Mouse (Mus musculus) olfactory bulb, adult 2 months (tissue): Measurements from ENCODE around the gene Ap1m1. TPM values are rescaled to one million over a fixed set of nuclear protein-coding genes. Genes with fewer than 3 reads are reported as not detected.

Source experiments
- H3K27ac ChIP-seq: fragments of 200-500 bp; 2 replicates; pipeline ENCODE4 v1.5.1; 2012; ENCODE audit warnings: low read depth, low read length; ENCODE audit not compliant: insufficient read depth
- H3K4me1 ChIP-seq: fragments of 200-500 bp; 2 replicates; pipeline ENCODE4 v1.6.1; 2012; ENCODE audit warnings: low read length; ENCODE audit not compliant: control insufficient read depth, insufficient read depth
- H3K4me3 ChIP-seq: fragments of 200-500 bp; 2 replicates; pipeline ENCODE4 v1.5.1; 2012; ENCODE audit warnings: mild to moderate bottlenecking, low read depth, low read length, moderate library complexity; ENCODE audit not compliant: insufficient read depth
- CTCF ChIP-seq: fragments of 200-500 bp; IDR thresholded peaks from 2 replicates; pipeline ENCODE4 v1.5.1; 2012; ENCODE audit warnings: low read depth, mild to moderate bottlenecking, low read length, moderate library complexity; ENCODE audit not compliant: insufficient read depth
- POLR2A ChIP-seq: fragments of 200-500 bp; IDR thresholded peaks from 2 replicates; pipeline ENCODE4 v1.6.1; 2012; ENCODE audit warnings: mild to moderate bottlenecking, low read depth, low read length, moderate library complexity; ENCODE audit not compliant: insufficient read depth
- WGBS: fragments of 180-500 bp; shearing (Covaris S2); methylation state at CpG from one replicate; pipeline ENCODE4 v1.1.7; 2018; 5-methylcytosine and 5-hydroxymethylcytosine counted together
- polyA plus RNA-seq: library from polyadenylated mRNA; stranded (reverse); fragments of >200 nt; gene quantifications from 2 replicates; pipeline ENCODE4 v1.2.4, GENCODE M21; 2012; ENCODE audit warnings: low replicate concordance; ENCODE audit not compliant: missing spikeins, insufficient read depth, insufficient read length

Ap1m1 gene
- polyA plus RNA-seq, 1 experiment: not detected

- Histone ChIP-seq H3K27ac (no peak overlapping the region), H3K4me3 (no peak overlapping the region), H3K4me1 (peaks cover 13% of the 10 kb centered on the region)
- TF ChIP-seq CTCF (no peak), POLR2A (no peak)
- WGBS: 97% methylated on average over 1 of the region's 1 CpGs
These were observed 2.4 kb downstream of the Ap1m1 start for GRCm38 (mm10) chr8:72242226-72242625.

DNA sequence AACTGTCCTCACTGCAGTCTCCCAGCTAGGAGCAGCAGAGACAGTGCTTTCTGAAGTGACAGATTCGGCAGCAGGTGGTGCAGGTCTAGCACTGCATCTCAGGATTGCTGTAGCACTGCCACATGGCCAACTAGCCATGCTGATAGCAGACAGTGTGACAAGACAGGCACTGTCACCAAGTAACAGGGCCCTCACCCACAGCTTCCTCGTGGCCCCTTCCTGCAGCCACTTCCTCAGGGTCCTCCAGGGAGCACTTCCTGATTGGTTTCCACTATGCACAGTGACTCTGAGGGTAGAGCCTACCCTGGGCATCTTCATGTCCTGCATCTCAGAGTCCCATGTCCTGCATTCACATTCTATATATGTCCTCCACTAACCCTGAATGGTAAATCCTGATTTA lies 4.8 kb downstream of the Ap1m1 start:
- TF ChIP-seq CTCF: no peak
- no peak for TF ChIP-seq POLR2A
- Histone ChIP-seq H3K27ac (no peak overlapping the region), H3K4me3 (no peak overlapping the region), H3K4me1 (peaks cover 11% of the 10 kb centered on the region)
- 74% methylated on average over 2 of the region's 2 CpGs for WGBS

DNA sequence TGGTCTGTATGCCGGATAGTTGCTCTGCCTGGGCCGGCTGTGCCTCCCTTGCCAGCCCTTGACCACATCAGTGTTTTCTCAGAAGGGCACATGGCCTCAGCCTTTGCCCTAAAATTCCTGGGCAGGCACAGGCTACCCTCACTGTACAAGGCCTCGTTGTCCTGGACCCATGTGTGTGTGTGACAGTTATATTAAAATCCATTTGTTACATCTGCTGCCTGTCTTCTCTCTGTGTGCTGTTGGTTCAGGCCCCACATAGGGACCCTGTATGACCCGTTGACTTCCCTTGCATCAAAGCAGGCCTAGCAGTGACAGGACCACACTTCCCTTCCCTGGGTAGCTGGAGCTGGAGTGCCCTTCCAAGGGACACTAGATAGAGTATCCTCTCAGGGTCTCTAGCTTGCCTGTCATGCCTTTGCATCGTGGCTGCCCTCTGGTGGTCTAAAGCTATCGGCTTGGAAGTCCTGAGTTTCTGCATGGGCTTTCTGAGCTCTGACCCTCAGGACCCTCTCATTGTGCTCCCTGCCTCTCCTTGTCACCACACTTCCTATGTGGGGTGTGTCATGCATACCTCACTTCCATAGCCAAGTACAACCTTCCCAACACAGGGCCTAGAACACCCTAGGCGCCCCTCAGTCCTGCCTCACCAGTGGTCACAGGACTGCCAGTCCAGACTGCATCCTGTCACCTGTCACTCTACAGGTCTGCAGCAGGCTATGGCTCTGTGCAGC lies 17.5 kb downstream of the Ap1m1 start:
- no peaks in the 10 kb centered on the region for H3K4me1 ChIP-seq
- H3K4me3 ChIP-seq: no peak overlapping the region
- no peak for TF ChIP-seq POLR2A
- TF ChIP-seq CTCF: no peak
- H3K27ac ChIP-seq: no peak overlapping the region
- 59% methylated on average over 7 of the region's 7 CpGs for WGBS

GRCm38 (mm10) chr8:72257902-72258238 lies 18.1 kb downstream of the Ap1m1 start:
- TF ChIP-seq POLR2A (no peak), CTCF (no peak)
- no peak overlapping the region for H3K27ac ChIP-seq
- no peaks in the 10 kb centered on the region for H3K4me1 ChIP-seq
- no peak overlapping the region for H3K4me3 ChIP-seq
- 78% methylated on average over 1 of the region's 1 CpGs for WGBS

DNA sequence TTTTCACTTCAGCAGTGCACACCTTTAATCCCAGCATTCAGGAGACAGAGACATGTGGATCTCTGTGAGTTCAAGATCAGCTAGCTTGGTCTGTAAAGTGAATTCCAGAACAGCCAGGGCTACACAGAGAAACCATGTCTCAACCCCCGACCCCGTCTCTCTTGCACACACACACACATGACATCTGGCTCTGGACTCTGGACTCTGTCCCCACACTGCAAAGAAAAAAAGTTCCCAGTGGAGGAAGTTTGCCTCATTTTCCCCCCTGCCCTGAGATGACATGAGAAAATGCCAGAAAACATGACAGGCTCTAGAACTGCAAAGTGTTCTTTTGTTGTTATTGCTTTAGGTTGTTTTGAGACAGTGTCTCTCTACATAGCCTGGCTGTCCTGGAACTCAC lies 20.0 kb downstream of the Ap1m1 start:
- no peak for TF ChIP-seq CTCF
- no peak for TF ChIP-seq POLR2A
- 66% methylated on average over 2 of the region's 2 CpGs for WGBS

DNA sequence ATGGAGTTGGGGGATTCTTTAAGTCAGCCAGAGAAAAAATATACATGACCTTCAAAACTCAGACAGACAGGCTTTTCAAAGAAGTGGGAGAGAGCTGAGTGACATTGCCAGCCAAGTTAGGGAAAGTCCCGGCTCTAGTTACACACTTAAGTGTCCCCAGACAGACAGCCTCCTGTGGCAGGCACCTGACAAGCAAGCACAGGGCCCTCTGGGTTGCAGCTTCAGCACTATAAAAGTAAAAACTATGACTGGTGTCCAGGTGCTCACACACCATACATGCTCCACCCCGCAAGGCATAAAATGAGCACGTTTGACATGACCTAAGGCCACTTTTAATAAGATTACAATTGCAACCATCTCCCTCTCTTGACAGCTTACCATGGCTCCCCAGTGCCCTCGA lies 20.8 kb downstream of the Ap1m1 start:
- no peak for TF ChIP-seq POLR2A
- TF ChIP-seq CTCF: no peak
- H3K27ac ChIP-seq: no peak overlapping the region
- no peak overlapping the region for H3K4me3 ChIP-seq
- 55% methylated on average over 4 of the region's 4 CpGs for WGBS
- H3K4me1 ChIP-seq: no peaks in the 10 kb centered on the region

More for the DNA sequence above, 20.0 kb downstream of the Ap1m1 start:
- Histone ChIP-seq H3K27ac (no peak overlapping the region), H3K4me3 (no peak overlapping the region), H3K4me1 (no peaks in the 10 kb centered on the region)

DNA sequence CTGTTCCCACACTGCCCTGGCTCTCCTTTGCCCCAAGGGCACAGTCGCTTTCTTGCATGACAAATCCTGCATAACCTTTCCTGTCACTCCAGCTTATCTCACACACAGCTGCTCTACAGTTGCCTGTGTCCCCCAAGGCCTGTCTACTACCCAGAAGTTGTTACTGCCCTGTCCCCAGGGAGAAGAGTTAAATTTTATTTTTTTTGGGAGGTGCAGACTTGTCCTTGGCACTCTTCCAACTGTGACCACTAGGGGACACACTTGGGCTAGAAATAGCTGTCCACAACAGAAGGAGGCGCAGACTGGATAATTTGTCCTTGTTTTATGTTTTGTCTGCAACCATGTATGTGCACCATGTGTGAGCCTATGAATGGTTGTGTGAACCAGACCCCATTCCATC lies 21.2 kb downstream of the Ap1m1 start:
- no peak overlapping the region for H3K4me3 ChIP-seq
- H3K27ac ChIP-seq: no peak overlapping the region
- WGBS: 40% methylated on average over 2 of the region's 2 CpGs
- H3K4me1 ChIP-seq: no peaks in the 10 kb centered on the region
- TF ChIP-seq POLR2A (no peak), CTCF (no peak)

GRCm38 (mm10) chr8:72261431-72261830 lies 21.6 kb downstream of the Ap1m1 start:
- Histone ChIP-seq H3K4me3 (no peak overlapping the region), H3K27ac (no peak overlapping the region), H3K4me1 (no peaks in the 10 kb centered on the region)
- TF ChIP-seq POLR2A (no peak), CTCF (no peak)

DNA sequence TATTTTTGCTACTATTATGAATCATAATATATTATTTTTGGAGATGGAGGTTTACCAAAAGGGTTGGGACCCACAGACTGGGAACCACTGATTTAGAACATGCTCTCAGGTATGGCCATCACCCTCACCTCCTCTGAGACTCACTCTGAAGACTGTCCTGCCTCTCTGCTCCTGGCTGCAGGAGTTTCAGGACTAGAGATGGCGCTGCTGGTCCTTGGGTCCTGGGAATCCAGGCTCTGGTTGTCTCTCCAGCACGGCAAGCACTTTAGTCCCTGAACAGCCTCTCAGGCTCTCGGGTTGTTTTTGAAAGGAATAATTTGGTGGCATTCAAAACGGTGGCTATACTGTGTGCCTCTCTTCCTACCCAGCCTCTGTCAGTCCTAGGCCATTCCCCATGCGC lies 22.1 kb downstream of the Ap1m1 start:
- 48% methylated on average over 5 of the region's 5 CpGs for WGBS
- Histone ChIP-seq H3K4me1 (no peaks in the 10 kb centered on the region), H3K27ac (no peak overlapping the region), H3K4me3 (no peak overlapping the region)
- TF ChIP-seq POLR2A: no peak
- TF ChIP-seq CTCF: no peak

DNA sequence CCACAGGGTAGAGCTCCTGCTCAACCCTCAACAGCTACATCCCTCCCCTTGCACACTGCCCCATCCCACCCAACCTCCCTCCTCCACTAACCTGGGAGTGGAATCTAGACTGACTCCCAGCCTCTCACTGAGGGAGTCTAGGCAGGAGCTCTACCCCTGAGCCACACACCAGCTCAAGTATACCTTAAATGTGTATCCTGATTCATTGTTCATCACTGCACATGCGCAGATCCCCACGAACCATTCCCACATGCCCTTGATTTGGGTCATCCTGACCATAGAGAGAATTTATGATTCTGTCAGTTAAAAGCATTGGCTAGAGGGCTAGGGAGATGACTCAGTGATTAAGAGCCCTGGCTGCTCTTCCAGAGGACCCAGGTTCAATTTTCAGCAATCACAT lies 22.9 kb downstream of the Ap1m1 start:
- TF ChIP-seq CTCF (no peak), POLR2A (no peak)
- H3K4me3 ChIP-seq: no peak overlapping the region
- 93% methylated on average over 2 of the region's 2 CpGs for WGBS
- H3K4me1 ChIP-seq: no peaks in the 10 kb centered on the region
- no peak overlapping the region for H3K27ac ChIP-seq
